Mouse (Mus musculus) MEL (cell line): ENCODE measurements around the gene Cdh13. TPM values are rescaled to one million over a fixed set of nuclear protein-coding genes. Genes with fewer than 3 reads are reported as not detected.
A peak's percentile ranks its signal among the peaks of the same experiment; 100 is the strongest.

Experiments
- DNase-seq: peaks from one replicate; pipeline ENCODE4 v3.0.0; 2011; ENCODE audit warnings: low read depth, low spot score
- H3K27ac ChIP-seq: 2 replicates; pipeline ENCODE4 v1.5.1; 2012; ENCODE audit warnings: low read depth, mild to moderate bottlenecking, control low read depth, low read length, moderate library complexity; ENCODE audit not compliant: control insufficient read depth
- H3K27me3 ChIP-seq, 2 experiments: fragments of 150-350 bp in 1 of 2; sonication (generic) in 1 of 2; 2 replicates each; pipeline ENCODE4 v1.6.1; 2012; ENCODE audit warnings: low read length in 2 of 2, mild to moderate bottlenecking in 2 of 2, improper control_type of control experiment in 1 of 2, moderate library complexity in 1 of 2; ENCODE audit not compliant: insufficient read depth in 2 of 2, control insufficient read depth in 1 of 2
- H3K36me3 ChIP-seq, 2 experiments: 2 replicates each; pipeline ENCODE4 v1.6.1; 2012 to 2014; ENCODE audit warnings: low read length in 2 of 2, improper control_type of control experiment in 1 of 2, inconsistent platforms in 1 of 2, mild to moderate bottlenecking in 1 of 2; ENCODE audit not compliant: insufficient read depth in 2 of 2, control insufficient read depth in 1 of 2
- H3K4me1 ChIP-seq, 2 experiments: fragments of 150-350 bp in 1 of 2; sonication (generic) in 1 of 2; 2 replicates each; pipeline ENCODE4 v1.6.1; 2012; ENCODE audit warnings: low read length in 2 of 2, improper control_type of control experiment in 1 of 2, mild to moderate bottlenecking in 1 of 2; ENCODE audit not compliant: insufficient read depth in 2 of 2, control insufficient read depth in 1 of 2
- H3K4me3 ChIP-seq, 2 experiments: fragments of 150-350 bp in 1 of 2; sonication (generic) in 1 of 2; 2 replicates each; pipeline ENCODE4 v1.5.1; 2012; ENCODE audit warnings: low read depth in 2 of 2, low read length in 2 of 2, mild to moderate bottlenecking in 2 of 2, moderate library complexity in 2 of 2, control low read depth in 1 of 2, improper control_type of control experiment in 1 of 2; ENCODE audit not compliant: control insufficient read depth in 1 of 2, insufficient read depth in 1 of 2
- H3K79me2 ChIP-seq: 2 replicates; pipeline ENCODE4 v1.6.1; 2012; ENCODE audit warnings: mild to moderate bottlenecking, low read length, moderate library complexity; ENCODE audit not compliant: control insufficient read depth, poor library complexity, insufficient read depth
- H3K9ac ChIP-seq: 2 replicates; pipeline ENCODE4 v1.6.1; 2012; ENCODE audit warnings: low read depth, mild to moderate bottlenecking, control low read depth, low read length, moderate library complexity; ENCODE audit not compliant: control insufficient read depth, poor library complexity, severe bottlenecking
- H3K9me3 ChIP-seq: fragments of 150-350 bp; sonication (generic); replicated peaks from 2 replicates; pipeline ENCODE4 v1.6.1; 2012; ENCODE audit warnings: mild to moderate bottlenecking, low read length, improper control_type of control experiment, moderate library complexity; ENCODE audit not compliant: insufficient read depth
- BHLHE40 ChIP-seq: IDR thresholded peaks from 2 replicates; pipeline ENCODE4 v1.6.1; 2012; ENCODE audit warnings: low read depth, mild to moderate bottlenecking, inconsistent platforms, low read length, improper control_type of control experiment, borderline replicate concordance
- CHD1 ChIP-seq: IDR thresholded peaks from 2 replicates; pipeline ENCODE4 v1.6.1; 2012; ENCODE audit warnings: low read depth, mild to moderate bottlenecking, inconsistent platforms, low read length, improper control_type of control experiment
- CTCF ChIP-seq, 3 experiments: IDR thresholded peaks in 2 of 3; conservative IDR thresholded peaks in 1 of 3; 2 replicates each; pipeline ENCODE4 v1.5.1; 2011 to 2012; ENCODE audit warnings: low read length in 3 of 3, low read depth in 2 of 3, mild to moderate bottlenecking in 2 of 3, improper control_type of control experiment in 1 of 3, inconsistent platforms in 1 of 3, mixed read lengths in 1 of 3, moderate library complexity in 1 of 3; ENCODE audit not compliant: control insufficient read depth in 1 of 3, insufficient read depth in 1 of 3, poor library complexity in 1 of 3, severe bottlenecking in 1 of 3
- E2F4 ChIP-seq: IDR thresholded peaks from 2 replicates; pipeline ENCODE4 v1.6.1; 2011; ENCODE audit warnings: low read depth, low read length, improper control_type of control experiment, borderline replicate concordance
- ETS1 ChIP-seq: IDR thresholded peaks from 2 replicates; pipeline ENCODE4 v1.6.1; 2012; ENCODE audit warnings: low read depth, mild to moderate bottlenecking, inconsistent platforms, low read length, improper control_type of control experiment, moderate library complexity
- GATA1 ChIP-seq: IDR thresholded peaks from 2 replicates; pipeline ENCODE4 v1.6.1; 2011; ENCODE audit warnings: low read depth, low read length, improper control_type of control experiment
- HCFC1 ChIP-seq: IDR thresholded peaks from 2 replicates; pipeline ENCODE4 v1.6.1; 2012; ENCODE audit warnings: low read depth, mild to moderate bottlenecking, inconsistent platforms, low read length, improper control_type of control experiment, moderate library complexity
- KAT2A ChIP-seq: conservative IDR thresholded peaks from 2 replicates; pipeline ENCODE4 v1.6.1; 2012; ENCODE audit warnings: low read depth, low read length, improper control_type of control experiment, inconsistent platforms
- MAFK ChIP-seq: IDR thresholded peaks from 2 replicates; pipeline ENCODE4 v1.6.1; 2011; ENCODE audit warnings: low read depth, mild to moderate bottlenecking, low read length, improper control_type of control experiment, borderline replicate concordance
- MAX ChIP-seq: IDR thresholded peaks from 2 replicates; pipeline ENCODE4 v1.6.1; 2011; ENCODE audit warnings: low read length, improper control_type of control experiment
- MEF2A ChIP-seq: IDR thresholded peaks from 2 replicates; pipeline ENCODE4 v1.6.1; 2014; ENCODE audit warnings: low read depth, mild to moderate bottlenecking, inconsistent platforms, low read length, improper control_type of control experiment; ENCODE audit not compliant: poor library complexity, insufficient replicate concordance, severe bottlenecking; ENCODE audit errors: extremely low read depth
- MXI1 ChIP-seq: IDR thresholded peaks from 2 replicates; pipeline ENCODE4 v1.6.1; 2011; ENCODE audit warnings: mild to moderate bottlenecking, low read depth, low read length, improper control_type of control experiment
- MYB ChIP-seq: IDR thresholded peaks from 2 replicates; pipeline ENCODE4 v1.6.1; 2011; ENCODE audit warnings: mild to moderate bottlenecking, low read depth, low read length, improper control_type of control experiment
- NELFE ChIP-seq: IDR thresholded peaks from 2 replicates; pipeline ENCODE4 v1.6.1; 2011; ENCODE audit warnings: low read depth, low read length, improper control_type of control experiment
- NRF1 ChIP-seq: IDR thresholded peaks from 2 replicates; pipeline ENCODE4 v1.6.1; 2014; ENCODE audit warnings: low read depth, mild to moderate bottlenecking, inconsistent platforms, low read length, improper control_type of control experiment, moderate library complexity; ENCODE audit not compliant: poor library complexity, insufficient read depth, severe bottlenecking
- RAD21 ChIP-seq: IDR thresholded peaks from 2 replicates; pipeline ENCODE4 v1.6.1; 2011; ENCODE audit warnings: mild to moderate bottlenecking, low read depth, low read length, improper control_type of control experiment
- RCOR1 ChIP-seq: IDR thresholded peaks from 2 replicates; pipeline ENCODE4 v1.6.1; 2012; ENCODE audit warnings: low read depth, mild to moderate bottlenecking, inconsistent platforms, low read length, improper control_type of control experiment
- SMC3 ChIP-seq: IDR thresholded peaks from 2 replicates; pipeline ENCODE4 v1.6.1; 2011; ENCODE audit warnings: low read depth, low read length, improper control_type of control experiment
- TBP ChIP-seq: IDR thresholded peaks from 2 replicates; pipeline ENCODE4 v1.8.0; 2011; ENCODE audit warnings: low read depth, low read length, improper control_type of control experiment
- ZC3H11A ChIP-seq: IDR thresholded peaks from 2 replicates; pipeline ENCODE4 v1.6.1; 2012; ENCODE audit warnings: low read depth, mild to moderate bottlenecking, inconsistent platforms, low read length, improper control_type of control experiment
- polyA plus RNA-seq, 2 experiments: library from polyadenylated mRNA; stranded (reverse) in 1 of 2; unstranded in 1 of 2; fragments of >175 nt in 1 of 2; fragments of >200 nt in 1 of 2; gene quantifications; 2 replicates each; pipeline versions ENCODE4 v1.2.1 to v1.2.4; 2012; ENCODE audit warnings: low replicate concordance in 2 of 2, low read depth in 1 of 2; ENCODE audit not compliant: insufficient read length in 2 of 2, insufficient read depth in 1 of 2, missing spikeins in 1 of 2
- total RNA-seq: library from RNA; depleted of rRNA; stranded (reverse); fragments of 300-350 nt; gene quantifications from 2 replicates; pipeline ENCODE4 v1.2.3, GENCODE M21; 2012

Gene Cdh13
- total and polyA plus RNA-seq, 3 experiments: not detected

DNA sequence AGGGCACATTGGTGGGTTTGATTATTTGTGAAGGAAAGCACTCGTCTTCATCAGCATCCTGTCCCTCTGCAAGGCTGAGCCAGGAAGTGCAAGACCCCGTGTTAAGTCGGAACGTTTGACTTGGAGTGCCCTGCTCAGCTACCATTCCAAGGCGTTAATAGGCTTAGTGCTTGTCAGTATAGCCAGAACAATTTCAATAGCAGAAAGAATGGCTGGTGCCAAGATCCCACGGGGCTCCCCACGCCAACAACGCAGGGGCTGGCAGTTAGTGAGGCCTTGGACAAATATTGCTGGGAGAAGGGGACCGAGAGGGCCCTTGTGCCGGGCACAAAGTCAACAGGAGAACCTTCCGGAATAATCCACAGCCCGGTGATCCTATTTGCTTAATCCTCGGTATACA, 897.1 kb downstream of the Cdh13 start:
- DNase-seq: no peak
- Histone ChIP-seq H3K4me3 (no peak overlapping the region), H3K9ac (no peak overlapping the region), H3K27ac (no peak overlapping the region), H3K9me3 (no peaks in the 10 kb centered on the region), H3K36me3 (no peaks in the 10 kb centered on the region), H3K4me1 (no peaks in the 10 kb centered on the region), H3K79me2 (no peaks in the 10 kb centered on the region), H3K27me3 (no peaks in the 10 kb centered on the region)
- TF ChIP-seq HCFC1: no peak
- TF ChIP-seq MYB: no peak
- TF ChIP-seq SMC3: no peak
- TF ChIP-seq RCOR1: no peak
- TF ChIP-seq GATA1: no peak
- TF ChIP-seq MEF2A: no peak
- TF ChIP-seq KAT2A: no peak
- no peak for TF ChIP-seq MXI1
- TF ChIP-seq E2F4: no peak
- no peak for TF ChIP-seq NELFE
- TF ChIP-seq CTCF (IDR thresholded peaks at IDR 0.05 in 2 of 3, conservative IDR thresholded peaks at IDR 0.05 in 1 of 3; ENCODE audit: control insufficient read depth in 1 of 3, insufficient read depth in 1 of 3, low read depth in 2 of 3, low read length in 3 of 3, poor library complexity in 1 of 3, severe bottlenecking in 1 of 3): no peak
- no peak for TF ChIP-seq NRF1
- no peak for TF ChIP-seq CHD1
- TF ChIP-seq MAX: no peak
- TF ChIP-seq BHLHE40: no peak
- TF ChIP-seq ETS1: no peak

DNA sequence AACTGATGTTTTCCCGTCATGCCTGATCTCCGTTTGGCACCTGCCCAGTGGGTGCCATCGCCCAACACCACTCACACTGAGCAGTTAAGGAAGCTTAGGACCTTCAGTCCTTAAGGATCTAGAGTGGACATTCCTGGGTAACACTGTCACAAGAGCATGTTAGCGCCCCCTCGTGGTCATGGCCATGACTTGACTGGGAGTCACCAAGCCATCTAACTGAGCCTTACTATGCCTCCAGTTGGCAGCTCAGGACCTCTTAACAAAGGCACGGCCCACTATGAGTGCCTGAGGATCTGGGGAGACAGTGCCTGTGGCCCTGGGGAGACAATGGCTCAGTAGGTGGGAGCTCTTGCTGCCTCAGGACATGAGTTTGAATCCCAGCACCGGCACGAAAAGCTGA, 912.2 kb downstream of the Cdh13 start:
- Histone ChIP-seq H3K27me3 (no peaks in the 10 kb centered on the region), H3K9ac (no peak overlapping the region), H3K27ac (no peak overlapping the region), H3K36me3 (no peaks in the 10 kb centered on the region), H3K4me1 (no peaks in the 10 kb centered on the region), H3K9me3 (no peaks in the 10 kb centered on the region), H3K79me2 (no peaks in the 10 kb centered on the region), H3K4me3 (no peak overlapping the region)
- DNase-seq: no peak
- TF ChIP-seq E2F4 (no peak), MAFK (no peak), ZC3H11A (no peak), RAD21 (no peak), CTCF (IDR thresholded peaks at IDR 0.05 in 2 of 3, conservative IDR thresholded peaks at IDR 0.05 in 1 of 3; ENCODE audit: control insufficient read depth in 1 of 3, insufficient read depth in 1 of 3, low read depth in 2 of 3, low read length in 3 of 3, poor library complexity in 1 of 3, severe bottlenecking in 1 of 3) (peak in 2 of 3 experiments; percentile 12 to 24; a peak in 1 of 6 replicates), RCOR1 (no peak), TBP (no peak)
